Mouse (Mus musculus) CD4-positive, CD25-positive, alpha-beta regulatory T cell, adult 4 months (primary cell): ENCODE measurements around the gene Polr1e. TPM values are rescaled to one million over a fixed set of nuclear protein-coding genes. Genes with fewer than 3 reads are reported as not detected.
"Not testable (repeated sequence)": the region's sequence is repeated elsewhere in the genome, so short reads cannot be mapped to it uniquely, and the experiment has no call there.

Experiments
- ATAC-seq: one replicate; pipeline ENCODE4 v1.8.0; 2017
- polyA plus RNA-seq, 2 experiments: library from polyadenylated mRNA; unstranded; fragments of 100-300 nt; shearing (Covaris generic); gene quantifications; one replicate each; pipeline ENCODE4 v1.2.1; 2017

Polr1e gene
- polyA plus RNA-seq, 2 experiments from 2014 or later = 31.1 to 36.6 TPM

GRCm38 (mm10) chr4:45063836-45064235, 45.5 kb downstream of the Polr1e start:
- not testable (repeated sequence) for ATAC-seq

- no peak for ATAC-seq
Measured at GRCm38 (mm10) chr4:45064577-45064976, 46.2 kb downstream of the Polr1e start.

GRCm38 (mm10) chr4:45066036-45066730, 47.8 kb downstream of the Polr1e start:
- no peak for ATAC-seq

GRCm38 (mm10) chr4:45067742-45068141, 49.4 kb downstream of the Polr1e start:
- no peak for ATAC-seq

GRCm38 (mm10) chr4:45072261-45072973, 54.0 kb downstream of the Polr1e start:
- no peak for ATAC-seq

GRCm38 (mm10) chr4:45073544-45073943, 55.2 kb downstream of the Polr1e start:
- ATAC-seq = no peak

- not testable (repeated sequence) for ATAC-seq
Measured at GRCm38 (mm10) chr4:45081041-45081440, 62.7 kb downstream of the Polr1e start.

GRCm38 (mm10) chr4:45082951-45083350, 64.6 kb downstream of the Polr1e start:
- ATAC-seq = no peak

- ATAC-seq = no peak
Measured at GRCm38 (mm10) chr4:45083487-45083886, 65.1 kb downstream of the Polr1e start.

- ATAC-seq = peak; percentile 93
Measured at GRCm38 (mm10) chr4:45084021-45084894, 65.9 kb downstream of the Polr1e start, which contains the start of gene Fbxo10. Gene Fbxo10, minus strand, starts transcription at chr4:45084604.

GRCm38 (mm10) chr4:45084895-45085290, 66.5 kb downstream of the Polr1e start:
- no peak for ATAC-seq

Other genes starting within 250 kb of the Polr1e start
- 10 to 100 TPM; 21.8 to 28.4 TPM for gene Grhpr, start 37.2 kb upstream of the Polr1e start, polyA plus RNA-seq
- gene Zbtb5, start 6.2 kb upstream of the Polr1e start, polyA plus RNA-seq = 1 to 10 TPM; 8.4 to 9.5 TPM
- 1 to 10 TPM in 1 of 2 experiments, under 1 TPM in 1; 0.43 to 1.3 TPM for gene Fbxo10, start 66.0 kb downstream of the Polr1e start, polyA plus RNA-seq
- 100 to 1,000 TPM; 125 to 132 TPM for gene Tomm5, start 89.5 kb downstream of the Polr1e start, polyA plus RNA-seq
- gene Frmpd1, start 166.3 kb downstream of the Polr1e start, polyA plus RNA-seq = not detected